Mouse (Mus musculus): Measurements from ENCODE around the gene Mtpn.

Mtpn gene

DNA sequence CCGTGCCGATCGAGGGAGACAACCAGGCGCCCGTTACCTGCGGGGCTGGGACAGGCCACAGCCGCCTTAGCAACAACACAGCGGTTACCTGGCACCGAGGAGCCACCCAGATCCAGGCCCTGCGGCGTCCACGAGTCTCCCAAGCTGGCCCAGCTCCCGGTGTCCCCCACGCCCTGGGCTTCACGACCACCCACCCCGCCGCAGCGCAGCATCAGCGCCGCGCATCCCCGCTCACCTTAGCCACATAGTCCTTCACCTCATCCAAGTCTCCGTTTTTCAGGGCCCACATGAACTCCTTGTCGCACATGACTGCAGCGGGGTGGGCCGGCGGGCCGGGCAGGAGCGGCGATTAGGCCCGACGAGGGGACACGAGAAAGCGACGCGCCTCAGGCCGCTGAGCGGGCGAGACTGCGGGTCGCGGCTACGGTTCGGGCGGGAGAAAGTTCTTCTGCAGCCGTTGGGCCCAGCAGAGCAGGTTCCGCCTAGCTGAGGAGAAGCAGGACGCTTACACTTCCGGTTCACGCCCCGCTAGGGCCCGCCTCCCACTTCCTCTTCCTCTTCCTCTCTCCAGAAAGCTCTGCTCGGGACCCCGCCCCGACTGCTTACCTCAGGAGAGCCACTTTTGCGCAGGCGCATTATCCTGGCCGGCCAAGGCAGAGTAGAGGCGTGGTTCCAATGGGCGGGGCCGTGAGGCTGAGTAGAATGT lies at the start of gene Mtpn:
Gene Mtpn (minus strand): TSS at position 585 of the 706 bp plus-strand sequence.
- Histone ChIP-seq H3K36me3 (ENCODE audit: insufficient read depth, low read length) (no peaks in the 10 kb centered on the region), H3K27me3 (ENCODE audit: insufficient read depth, low read length) (no peaks in the 10 kb centered on the region)

DNA sequence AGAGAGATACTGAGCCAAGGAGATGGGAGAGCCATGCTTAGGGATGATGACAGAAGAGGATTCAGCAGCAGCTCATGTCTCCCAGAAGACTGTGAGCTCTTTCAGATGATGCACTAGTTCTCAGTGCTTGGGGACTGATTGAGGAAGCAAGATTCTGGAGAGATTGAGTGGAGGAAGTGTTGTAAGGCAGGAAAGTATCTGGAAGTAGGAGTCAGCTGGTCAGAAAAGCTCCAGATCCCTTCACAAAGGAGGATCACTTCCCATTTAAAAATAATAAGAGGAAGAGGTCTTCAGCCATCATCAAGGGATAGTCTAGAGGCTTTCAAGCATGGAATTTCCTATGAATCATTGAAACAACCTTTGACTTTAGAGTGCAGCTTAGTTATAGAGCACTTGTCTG lies 29.0 kb upstream of the Mtpn start:
- H3K4me3 ChIP-seq (replicated peaks; ENCODE audit: low read length), result no peak overlapping the region
- TF ChIP-seq CTCF (conservative IDR thresholded peaks at IDR 0.05; ENCODE audit: low read length) (no peak), POU5F1 (IDR thresholded peaks at IDR 0.05; ENCODE audit: borderline replicate concordance, low read length) (no peak), NANOG (IDR thresholded peaks at IDR 0.05; ENCODE audit: borderline replicate concordance, low read length) (no peak)
- no peaks in the 10 kb centered on the region for H3K27me3 ChIP-seq (ENCODE audit: insufficient read depth, low read length)
- no peaks in the 10 kb centered on the region for H3K36me3 ChIP-seq (ENCODE audit: insufficient read depth, low read length)
- no peaks in the 10 kb centered on the region for H3K9me3 ChIP-seq (ENCODE audit: low read length)
- H3K4me1 ChIP-seq (replicated peaks; ENCODE audit: low read depth, low read length), result no peaks in the 10 kb centered on the region

More for the DNA sequence above, at the start of gene Mtpn:
- no peak for TF ChIP-seq CTCF (conservative IDR thresholded peaks at IDR 0.05; ENCODE audit: low read length)
- TF ChIP-seq NANOG (IDR thresholded peaks at IDR 0.05; ENCODE audit: borderline replicate concordance, low read length), result no peak
- no peak for TF ChIP-seq POU5F1 (IDR thresholded peaks at IDR 0.05; ENCODE audit: borderline replicate concordance, low read length)
- H3K9me3 ChIP-seq (ENCODE audit: low read length), result no peaks in the 10 kb centered on the region
- peak within 1 kb of the TSS; percentile 98 for H3K4me3 ChIP-seq (replicated peaks; ENCODE audit: low read length)
- H3K4me1 ChIP-seq (replicated peaks; ENCODE audit: low read depth, low read length), result peaks cover 23% of the 10 kb centered on the region

DNA sequence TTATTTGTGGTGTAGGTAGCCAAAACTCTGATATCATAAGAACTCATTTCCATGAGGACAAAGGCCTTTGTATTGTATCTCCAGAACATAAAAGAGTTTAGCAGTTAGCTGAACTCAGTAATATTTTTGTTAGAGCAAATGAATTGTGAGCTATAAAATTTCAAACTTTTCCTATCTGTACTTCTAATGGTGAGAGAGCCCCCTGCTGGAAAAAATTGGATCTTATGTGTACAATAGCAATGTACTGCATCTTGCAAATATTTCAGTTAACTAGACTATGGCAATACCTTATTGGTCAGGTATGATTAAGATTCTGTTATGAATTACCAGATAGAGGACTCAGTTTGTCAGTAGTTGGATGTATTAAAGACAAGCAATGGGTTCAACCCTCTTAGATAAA lies 28.1 kb upstream of the Mtpn start:
- no peaks in the 10 kb centered on the region for H3K36me3 ChIP-seq (ENCODE audit: insufficient read depth, low read length)
- TF ChIP-seq POU5F1 (IDR thresholded peaks at IDR 0.05; ENCODE audit: borderline replicate concordance, low read length), result no peak
- peak; percentile 15; the same call in 1 of the 2 replicates for TF ChIP-seq CTCF (conservative IDR thresholded peaks at IDR 0.05; ENCODE audit: low read length)
- TF ChIP-seq NANOG (IDR thresholded peaks at IDR 0.05; ENCODE audit: borderline replicate concordance, low read length), result no peak
- no peaks in the 10 kb centered on the region for H3K9me3 ChIP-seq (ENCODE audit: low read length)
- H3K4me1 ChIP-seq (replicated peaks; ENCODE audit: low read depth, low read length), result no peaks in the 10 kb centered on the region
- no peak overlapping the region for H3K4me3 ChIP-seq (replicated peaks; ENCODE audit: low read length)
- no peaks in the 10 kb centered on the region for H3K27me3 ChIP-seq (ENCODE audit: insufficient read depth, low read length)

DNA sequence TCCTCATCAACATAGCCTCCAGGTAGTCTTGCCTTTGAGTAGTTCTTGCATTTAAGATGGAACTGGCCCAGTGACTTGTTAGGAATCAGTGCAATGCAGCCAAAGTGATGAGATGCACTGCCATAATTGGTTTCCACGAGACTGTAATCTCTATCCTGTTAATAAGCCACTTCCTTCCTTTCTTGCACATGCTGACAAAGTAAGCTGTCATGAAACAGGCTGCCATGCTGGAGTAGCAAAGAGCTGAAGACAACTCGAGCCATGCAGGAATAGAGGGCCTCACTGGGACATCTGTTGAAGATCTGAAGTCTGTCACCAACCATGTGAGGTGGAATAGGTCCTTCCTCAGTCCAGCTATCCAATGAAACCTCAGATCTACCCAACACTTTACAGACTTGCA lies 20.3 kb upstream of the Mtpn start:
- no peak overlapping the region for H3K4me3 ChIP-seq (replicated peaks; ENCODE audit: low read length)
- no peaks in the 10 kb centered on the region for H3K36me3 ChIP-seq (ENCODE audit: insufficient read depth, low read length)
- H3K9me3 ChIP-seq (ENCODE audit: low read length), result no peaks in the 10 kb centered on the region
- TF ChIP-seq NANOG (IDR thresholded peaks at IDR 0.05; ENCODE audit: borderline replicate concordance, low read length) (no peak), CTCF (conservative IDR thresholded peaks at IDR 0.05; ENCODE audit: low read length) (no peak), POU5F1 (IDR thresholded peaks at IDR 0.05; ENCODE audit: borderline replicate concordance, low read length) (no peak)
- no peaks in the 10 kb centered on the region for H3K4me1 ChIP-seq (replicated peaks; ENCODE audit: low read depth, low read length)
- no peaks in the 10 kb centered on the region for H3K27me3 ChIP-seq (ENCODE audit: insufficient read depth, low read length)

DNA sequence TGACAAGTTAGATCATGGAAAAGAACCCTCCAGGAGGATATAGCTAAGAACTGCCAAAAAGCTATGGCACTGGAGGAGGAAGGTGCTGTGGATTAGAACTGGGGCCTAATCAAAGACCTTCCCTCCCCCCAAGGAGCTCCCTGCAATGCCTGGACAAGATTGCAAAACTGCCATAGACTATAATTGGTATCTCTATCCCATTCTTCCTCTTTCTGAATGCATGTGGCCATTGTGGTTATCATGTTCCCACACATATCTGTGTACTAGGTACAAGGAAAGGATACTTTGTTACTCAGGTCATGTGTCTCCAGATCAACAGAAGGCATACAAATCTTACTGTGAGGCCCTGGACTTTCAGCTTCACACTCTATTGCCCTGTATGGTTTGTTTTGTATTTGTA lies 4.7 kb upstream of the Mtpn start:
- no peak for TF ChIP-seq CTCF (conservative IDR thresholded peaks at IDR 0.05; ENCODE audit: low read length)
- no peak for TF ChIP-seq NANOG (IDR thresholded peaks at IDR 0.05; ENCODE audit: borderline replicate concordance, low read length)
- TF ChIP-seq POU5F1 (IDR thresholded peaks at IDR 0.05; ENCODE audit: borderline replicate concordance, low read length), result no peak
- Histone ChIP-seq H3K9me3 (ENCODE audit: low read length) (peaks cover 3% of the 10 kb centered on the region; the same call in 1 of the 2 replicates), H3K4me1 (replicated peaks; ENCODE audit: low read depth, low read length) (peaks cover 6% of the 10 kb centered on the region; the same call in 1 of the 2 replicates), H3K36me3 (ENCODE audit: insufficient read depth, low read length) (no peaks in the 10 kb centered on the region), H3K4me3 (replicated peaks; ENCODE audit: low read length) (no peak overlapping the region), H3K27me3 (ENCODE audit: insufficient read depth, low read length) (no peaks in the 10 kb centered on the region)

DNA sequence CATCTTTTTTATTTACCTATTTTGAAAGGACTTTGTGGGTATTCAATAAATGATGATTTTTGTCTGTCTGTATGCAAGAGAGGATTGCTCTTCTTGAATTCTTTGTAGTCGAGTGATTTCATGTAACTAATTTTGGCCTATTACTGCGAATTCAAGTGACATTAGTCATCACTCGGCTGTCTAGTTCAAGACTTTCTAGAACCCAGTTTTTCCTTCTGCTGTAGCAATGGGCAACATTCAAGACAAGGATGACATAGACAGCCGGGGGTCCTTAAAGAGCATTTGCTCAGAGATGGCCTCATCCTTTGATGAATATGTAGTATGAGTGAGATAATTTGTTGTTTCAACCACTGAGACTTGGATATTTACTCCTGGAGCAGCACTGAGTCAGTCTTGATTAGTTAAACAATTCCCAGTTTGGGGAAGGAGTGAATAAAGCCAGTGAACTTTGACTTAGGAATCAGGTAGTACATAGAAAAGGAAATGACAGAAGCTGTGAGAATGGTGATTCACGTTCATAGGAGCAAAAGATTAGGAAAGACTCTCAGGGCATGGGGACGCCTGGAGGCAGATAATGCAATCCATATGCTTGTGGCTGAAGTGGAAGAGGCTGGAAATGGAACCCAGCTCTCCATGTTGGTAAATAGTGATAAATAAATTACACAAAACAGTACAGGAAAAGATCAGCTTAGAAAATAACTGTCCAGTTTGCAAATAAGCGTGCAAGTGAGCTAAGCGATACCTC lies 3.1 kb upstream of the Mtpn start:
- Histone ChIP-seq H3K9me3 (ENCODE audit: low read length) (peaks cover 3% of the 10 kb centered on the region; the same call in 1 of the 2 replicates), H3K27me3 (ENCODE audit: insufficient read depth, low read length) (no peaks in the 10 kb centered on the region), H3K4me1 (replicated peaks; ENCODE audit: low read depth, low read length) (peaks cover 12% of the 10 kb centered on the region), H3K36me3 (ENCODE audit: insufficient read depth, low read length) (no peaks in the 10 kb centered on the region), H3K4me3 (replicated peaks; ENCODE audit: low read length) (no peak overlapping the region)
- TF ChIP-seq POU5F1 (IDR thresholded peaks at IDR 0.05; ENCODE audit: borderline replicate concordance, low read length) (no peak), CTCF (conservative IDR thresholded peaks at IDR 0.05; ENCODE audit: low read length) (no peak), NANOG (IDR thresholded peaks at IDR 0.05; ENCODE audit: borderline replicate concordance, low read length) (no peak)

DNA sequence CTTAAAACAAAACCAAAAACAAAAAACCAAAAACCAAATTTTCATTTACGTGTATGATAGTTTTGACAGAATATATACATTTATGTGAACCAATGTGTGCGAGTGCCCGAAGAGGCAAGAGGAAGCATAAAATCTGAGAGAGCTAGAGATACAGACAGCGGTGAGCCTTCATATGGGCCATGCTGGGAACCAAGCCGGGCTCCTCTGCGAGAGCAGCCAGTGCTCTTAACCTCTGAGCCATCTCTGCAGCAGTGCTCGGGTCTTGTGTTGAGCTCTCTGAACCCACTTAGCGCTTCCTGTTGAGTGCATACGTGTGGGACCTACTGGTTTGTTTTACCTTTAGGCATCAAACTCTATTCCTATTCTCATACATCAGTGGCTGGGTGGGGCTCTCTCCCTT lies 689 bp upstream of the Mtpn start:
- Histone ChIP-seq H3K4me3 (replicated peaks; ENCODE audit: low read length) (no peak overlapping the region), H3K9me3 (ENCODE audit: low read length) (no peaks in the 10 kb centered on the region), H3K4me1 (replicated peaks; ENCODE audit: low read depth, low read length) (peaks cover 23% of the 10 kb centered on the region), H3K36me3 (ENCODE audit: insufficient read depth, low read length) (no peaks in the 10 kb centered on the region), H3K27me3 (ENCODE audit: insufficient read depth, low read length) (no peaks in the 10 kb centered on the region)
- TF ChIP-seq CTCF (conservative IDR thresholded peaks at IDR 0.05; ENCODE audit: low read length) (no peak), POU5F1 (IDR thresholded peaks at IDR 0.05; ENCODE audit: borderline replicate concordance, low read length) (no peak), NANOG (IDR thresholded peaks at IDR 0.05; ENCODE audit: borderline replicate concordance, low read length) (no peak)

DNA sequence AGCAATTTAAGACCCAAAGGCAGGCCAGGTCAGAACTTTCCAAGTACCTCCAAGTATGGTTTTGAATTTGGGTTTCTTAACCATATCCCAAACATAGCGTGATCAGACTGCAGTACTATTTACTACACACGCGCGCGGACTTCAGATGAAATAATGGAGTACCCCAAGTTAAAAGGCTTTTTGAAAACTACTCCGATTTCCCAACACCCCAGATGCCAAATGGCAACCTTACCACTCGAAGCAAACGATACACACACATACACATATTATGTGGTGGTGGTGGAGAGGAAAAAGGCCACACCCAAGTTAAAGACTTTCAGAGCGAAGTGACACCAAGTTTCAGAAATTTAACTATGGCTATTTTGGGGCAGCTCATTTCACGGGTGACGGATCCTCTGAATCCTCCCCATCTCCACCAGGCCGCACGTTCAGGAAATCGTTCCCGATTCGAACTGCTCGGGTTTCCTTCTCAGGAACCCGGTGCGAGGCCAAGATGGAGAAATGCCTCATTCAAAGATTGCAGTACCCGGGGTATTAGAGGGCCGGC lies 858 bp downstream of the Mtpn start:
- Histone ChIP-seq H3K9me3 (ENCODE audit: low read length) (no peaks in the 10 kb centered on the region), H3K4me3 (replicated peaks; ENCODE audit: low read length) (peak overlapping the region; percentile 98), H3K36me3 (ENCODE audit: insufficient read depth, low read length) (no peaks in the 10 kb centered on the region), H3K4me1 (replicated peaks; ENCODE audit: low read depth, low read length) (peaks cover 23% of the 10 kb centered on the region), H3K27me3 (ENCODE audit: insufficient read depth, low read length) (no peaks in the 10 kb centered on the region)
- TF ChIP-seq POU5F1 (IDR thresholded peaks at IDR 0.05; ENCODE audit: borderline replicate concordance, low read length) (no peak), CTCF (conservative IDR thresholded peaks at IDR 0.05; ENCODE audit: low read length) (no peak), NANOG (IDR thresholded peaks at IDR 0.05; ENCODE audit: borderline replicate concordance, low read length) (no peak)

All from E14TG2a.4 (cell line).